Mouse (Mus musculus): ENCODE results near the gene Mfsd5. TPM values are rescaled to one million over a fixed set of nuclear protein-coding genes. Genes with fewer than 3 reads are reported as not detected.
A peak's percentile ranks its signal among the peaks of the same experiment; 100 is the strongest.

The Mfsd5 gene
- total and polyA plus RNA-seq, 3 experiments: 56.3 to 115 (median 83.6) TPM

DNA sequence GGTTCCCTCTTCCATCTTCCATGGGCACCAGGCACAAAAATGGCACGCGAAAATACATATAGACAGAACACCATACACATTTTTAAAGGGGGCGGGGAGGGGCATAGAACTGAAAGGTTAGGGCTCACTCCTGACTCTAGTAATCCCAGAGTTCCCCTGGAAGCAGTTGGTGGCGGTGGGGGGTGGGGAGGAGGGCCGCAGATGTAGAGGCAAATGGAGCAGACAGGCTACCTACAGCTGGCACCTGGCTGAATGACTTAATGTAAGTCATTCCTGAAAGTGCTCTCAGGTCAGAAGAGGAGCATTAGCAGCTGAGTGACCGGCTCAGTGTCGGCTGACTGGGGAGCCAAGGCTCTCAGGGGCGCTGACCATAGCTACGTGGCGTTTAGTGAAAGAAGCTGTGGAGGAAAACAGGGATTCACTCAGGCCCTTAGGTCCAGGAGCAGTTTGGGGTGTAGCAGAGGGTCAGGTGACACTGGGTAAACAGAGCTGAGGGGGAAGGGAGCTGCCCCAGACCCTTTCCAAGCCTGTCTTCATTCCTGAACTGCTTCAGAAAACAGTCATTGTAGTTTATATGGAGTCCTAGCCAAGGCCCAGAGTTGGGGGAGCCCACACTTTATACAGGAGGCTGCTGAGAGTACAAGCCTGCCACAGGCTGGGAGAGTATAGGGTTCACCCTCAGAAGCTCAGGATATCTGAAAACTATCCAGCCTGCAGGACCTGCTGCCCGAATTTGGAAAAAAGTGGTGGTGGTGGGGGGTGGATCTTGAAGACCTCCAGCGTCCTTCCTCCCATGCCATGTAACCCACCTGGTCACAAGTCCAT, 36.6 kb upstream of the Mfsd5 start:
- Histone ChIP-seq H3K9me3 (replicated peaks; ENCODE audit: insufficient read depth, low read length) (no peaks in the 10 kb centered on the region), H3K27ac (ENCODE audit: control insufficient read depth, low read depth, low read length) (no peak overlapping the region), H3K79me2 (ENCODE audit: control insufficient read depth, insufficient read depth, low read length, poor library complexity) (no peaks in the 10 kb centered on the region; the same call in 1 of the 2 replicates), H3K36me3 (ENCODE audit: control insufficient read depth in 1 of 2, insufficient read depth in 2 of 2, low read length in 2 of 2) (peaks cover 0 to 7% of the 10 kb centered on the region in 2 experiments; a peak in 2 of 4 replicates), H3K4me1 (ENCODE audit: control insufficient read depth in 1 of 2, insufficient read depth in 2 of 2, low read length in 2 of 2) (peaks cover 5 to 28% of the 10 kb centered on the region in 2 experiments), H3K4me3 (ENCODE audit: control insufficient read depth in 1 of 2, insufficient read depth in 1 of 2, low read depth in 2 of 2, low read length in 2 of 2) (no peak overlapping the region), H3K27me3 (ENCODE audit: control insufficient read depth in 1 of 2, insufficient read depth in 2 of 2, low read length in 2 of 2) (peaks cover 9 to 15% of the 10 kb centered on the region in 2 experiments; a peak in 3 of 4 replicates), H3K9ac (ENCODE audit: control insufficient read depth, low read depth, low read length, poor library complexity, severe bottlenecking) (no peak overlapping the region)
- TF ChIP-seq USF1 (IDR thresholded peaks at IDR 0.05; ENCODE audit: low read depth, low read length) (0 out of 2 replicates have a peak, but pooled peaks have one; percentile 14), CHD2 (IDR thresholded peaks at IDR 0.05; ENCODE audit: low read length) (no peak)
- DNase-seq (ENCODE audit: low read depth, low spot score): no peak

DNA sequence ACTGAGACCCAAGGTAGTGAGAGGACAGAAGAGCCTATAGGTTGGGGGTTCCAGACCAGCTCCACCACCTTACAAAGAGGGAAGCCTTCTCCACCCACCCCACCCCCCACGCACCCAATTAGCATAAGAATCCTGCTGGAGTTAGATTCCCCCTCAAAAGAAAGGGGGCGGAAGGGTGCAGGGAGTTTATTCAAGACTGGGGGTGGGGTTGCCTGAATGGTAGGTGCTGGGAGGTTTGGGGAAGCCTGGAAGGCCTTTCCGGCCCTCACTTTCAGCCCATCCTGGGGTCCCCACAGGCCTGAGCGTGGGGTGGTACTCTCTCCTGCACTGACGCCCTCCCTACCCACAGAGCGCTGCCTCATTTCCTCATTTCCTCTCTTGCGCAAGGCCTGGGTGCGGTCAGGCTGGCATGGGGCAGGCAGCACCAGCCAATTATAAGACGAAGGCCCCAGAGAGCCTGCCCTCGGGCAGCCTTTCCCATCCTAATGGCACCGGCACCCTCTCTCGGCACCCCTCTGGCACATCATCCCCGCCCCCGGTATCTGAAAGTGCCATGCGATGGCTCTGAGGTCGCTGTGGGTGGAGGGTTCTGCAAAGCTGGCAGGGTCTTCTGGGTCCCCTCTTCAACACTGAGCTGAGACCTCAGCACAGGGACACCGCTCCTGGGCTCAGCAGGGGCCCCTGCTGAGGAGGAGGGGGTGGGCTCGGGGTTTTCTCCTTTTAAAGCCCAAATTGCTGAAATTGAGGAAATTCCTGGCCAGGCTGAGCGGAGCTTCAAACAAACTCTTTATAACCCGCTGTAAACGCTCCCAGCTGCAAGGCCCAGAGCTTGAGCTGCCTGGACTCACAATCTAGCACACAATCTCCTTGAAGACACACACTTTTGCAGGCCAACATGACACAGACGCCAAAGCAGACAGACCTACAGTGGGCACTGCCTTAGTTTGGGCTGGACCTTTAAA, 35.7 kb upstream of the Mfsd5 start:
- H3K27ac ChIP-seq (ENCODE audit: control insufficient read depth, low read depth, low read length): no peak overlapping the region
- peaks cover 5 to 28% of the 10 kb centered on the region in 2 experiments for H3K4me1 ChIP-seq (ENCODE audit: control insufficient read depth in 1 of 2, insufficient read depth in 2 of 2, low read length in 2 of 2)
- no peak for TF ChIP-seq MAX (IDR thresholded peaks at IDR 0.05; ENCODE audit: low read length)
- TF ChIP-seq UBTF (IDR thresholded peaks at IDR 0.05; ENCODE audit: borderline replicate concordance, insufficient read depth, low read depth, low read length): no peak
- TF ChIP-seq NELFE (IDR thresholded peaks at IDR 0.05; ENCODE audit: low read depth, low read length): 0 out of 2 replicates have a peak, but pooled peaks have one; percentile 15
- TF ChIP-seq MYB (IDR thresholded peaks at IDR 0.05; ENCODE audit: low read depth, low read length): no peak
- peak; percentile 53 for TF ChIP-seq MXI1 (IDR thresholded peaks at IDR 0.05; ENCODE audit: low read depth, low read length)
- TF ChIP-seq CHD1 (IDR thresholded peaks at IDR 0.05; ENCODE audit: low read depth, low read length): no peak
- TF ChIP-seq ZNF384 (IDR thresholded peaks at IDR 0.05; ENCODE audit: low read depth, low read length): no peak
- no peak for TF ChIP-seq GATA1 (IDR thresholded peaks at IDR 0.05; ENCODE audit: low read depth, low read length)
- TF ChIP-seq MAZ (IDR thresholded peaks at IDR 0.05; ENCODE audit: low read depth, low read length): no peak
- TF ChIP-seq RAD21 (IDR thresholded peaks at IDR 0.05; ENCODE audit: low read depth, low read length): no peak
- no peak for TF ChIP-seq JUND (IDR thresholded peaks at IDR 0.05; ENCODE audit: low read depth, low read length)
- no peak for TF ChIP-seq RCOR1 (IDR thresholded peaks at IDR 0.05; ENCODE audit: low read depth, low read length)
- TF ChIP-seq TAL1 (IDR thresholded peaks at IDR 0.05; ENCODE audit: low read length): no peak
- no peak for TF ChIP-seq CHD2 (IDR thresholded peaks at IDR 0.05; ENCODE audit: low read length)
- TF ChIP-seq POLR2A (IDR thresholded peaks at IDR 0.05; ENCODE audit: control insufficient read depth in 1 of 2, insufficient read depth in 1 of 2, low read depth in 1 of 2, low read length in 2 of 2, poor library complexity in 1 of 2): no peak
- TF ChIP-seq POLR2AphosphoS2 (IDR thresholded peaks at IDR 0.05; ENCODE audit: low read length): no peak
- TF ChIP-seq MYC (IDR thresholded peaks at IDR 0.05; ENCODE audit: low read depth, low read length): no peak
- TF ChIP-seq EP300 (IDR thresholded peaks at IDR 0.05; ENCODE audit: low read depth in 1 of 2, low read length in 2 of 2): peak in 1 of 2 experiments; percentile 54; a peak in 1 of 4 replicates
- TF ChIP-seq ZC3H11A (IDR thresholded peaks at IDR 0.05; ENCODE audit: low read depth, low read length): no peak
- no peak for TF ChIP-seq E2F4 (IDR thresholded peaks at IDR 0.05; ENCODE audit: borderline replicate concordance, low read depth, low read length)
- peak; percentile 50; the same call in 1 of the 2 replicates for TF ChIP-seq NRF1 (IDR thresholded peaks at IDR 0.05; ENCODE audit: insufficient read depth, low read depth, low read length, poor library complexity, severe bottlenecking)
- TF ChIP-seq ZKSCAN1 (IDR thresholded peaks at IDR 0.05; ENCODE audit: low read depth, low read length): no peak
- TF ChIP-seq ETS1 (IDR thresholded peaks at IDR 0.05; ENCODE audit: low read depth, low read length): peak; percentile 30; the same call in 1 of the 2 replicates
- no peak for TF ChIP-seq CTCF (IDR thresholded peaks at IDR 0.05 in 2 of 3, conservative IDR thresholded peaks at IDR 0.05 in 1 of 3; ENCODE audit: control insufficient read depth in 1 of 3, insufficient read depth in 1 of 3, low read depth in 2 of 3, low read length in 3 of 3, poor library complexity in 1 of 3, severe bottlenecking in 1 of 3)
- TF ChIP-seq SIN3A (IDR thresholded peaks at IDR 0.05; ENCODE audit: low read length): no peak
- TF ChIP-seq GABPA (IDR thresholded peaks at IDR 0.05; ENCODE audit: low read depth, low read length): no peak

More for the DNA sequence above, 35.7 kb upstream of the Mfsd5 start:
- peak overlapping the region; percentile 38 for H3K9ac ChIP-seq (ENCODE audit: control insufficient read depth, low read depth, low read length, poor library complexity, severe bottlenecking)
- H3K4me3 ChIP-seq (ENCODE audit: control insufficient read depth in 1 of 2, insufficient read depth in 1 of 2, low read depth in 2 of 2, low read length in 2 of 2): peak overlapping the region; percentile 11 to 26; a peak in 3 of 4 replicates
- no peaks in the 10 kb centered on the region for H3K9me3 ChIP-seq (replicated peaks; ENCODE audit: insufficient read depth, low read length)
- peaks cover 0 to 7% of the 10 kb centered on the region in 2 experiments; a peak in 2 of 4 replicates for H3K36me3 ChIP-seq (ENCODE audit: control insufficient read depth in 1 of 2, insufficient read depth in 2 of 2, low read length in 2 of 2)
- no peaks in the 10 kb centered on the region; the same call in 1 of the 2 replicates for H3K79me2 ChIP-seq (ENCODE audit: control insufficient read depth, insufficient read depth, low read length, poor library complexity)
- peak; percentile 48 for DNase-seq (ENCODE audit: low read depth, low spot score)
- peaks cover 12 to 19% of the 10 kb centered on the region in 2 experiments; a peak in 3 of 4 replicates for H3K27me3 ChIP-seq (ENCODE audit: control insufficient read depth in 1 of 2, insufficient read depth in 2 of 2, low read length in 2 of 2)

Measured in MEL (cell line).